Mouse (Mus musculus) cerebellum, adult 9-11 months (tissue): Measurements from ENCODE around the gene Clic3.
"Not testable (repeated sequence)": the region's sequence is repeated elsewhere in the genome, so short reads cannot be mapped to it uniquely, and the experiment has no call there.

Experiments used
- DNase-seq: peaks from one replicate; pipeline ENCODE4 v3.0.0; 2022

The Clic3 gene

DNA sequence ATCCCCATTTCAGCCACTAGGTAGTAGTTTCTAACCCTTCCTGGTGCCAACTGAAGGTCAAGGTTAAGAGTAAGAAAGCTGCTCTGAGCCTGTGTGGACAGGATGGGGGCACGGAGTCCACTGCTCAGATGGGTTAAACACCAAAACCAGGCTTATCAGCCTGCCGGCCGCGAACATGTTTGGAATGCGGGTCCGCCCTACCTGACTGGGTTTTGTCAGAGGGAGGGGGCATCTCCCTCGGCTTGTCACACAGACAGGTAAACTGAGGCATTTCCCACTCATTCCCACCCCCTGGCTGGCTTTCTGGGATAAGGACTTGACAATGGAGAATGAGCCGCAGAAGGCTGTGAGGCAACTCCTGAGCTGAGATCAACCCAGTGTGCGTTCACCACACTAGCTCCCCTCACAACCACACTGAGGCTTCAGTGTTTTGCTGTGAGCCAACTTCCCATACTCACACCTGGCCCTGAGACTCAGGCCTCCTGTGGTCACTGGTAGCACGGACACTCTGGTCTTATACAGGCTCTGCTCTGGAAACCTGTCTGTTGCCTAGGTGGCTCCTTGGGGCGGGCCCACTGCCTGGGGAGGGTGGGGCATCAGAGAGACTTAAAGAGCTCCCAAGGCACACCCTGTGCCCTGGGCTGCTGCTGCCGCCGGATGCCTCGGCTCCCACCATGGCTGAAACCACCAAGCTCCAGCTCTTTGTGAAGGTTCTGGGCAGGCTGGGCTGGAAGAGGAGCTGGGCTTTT is at the start of gene Clic3:
Gene Clic3, plus strand, starts transcription at position 634 of the 749 bp plus-strand sequence.
- no peak for DNase-seq

DNA sequence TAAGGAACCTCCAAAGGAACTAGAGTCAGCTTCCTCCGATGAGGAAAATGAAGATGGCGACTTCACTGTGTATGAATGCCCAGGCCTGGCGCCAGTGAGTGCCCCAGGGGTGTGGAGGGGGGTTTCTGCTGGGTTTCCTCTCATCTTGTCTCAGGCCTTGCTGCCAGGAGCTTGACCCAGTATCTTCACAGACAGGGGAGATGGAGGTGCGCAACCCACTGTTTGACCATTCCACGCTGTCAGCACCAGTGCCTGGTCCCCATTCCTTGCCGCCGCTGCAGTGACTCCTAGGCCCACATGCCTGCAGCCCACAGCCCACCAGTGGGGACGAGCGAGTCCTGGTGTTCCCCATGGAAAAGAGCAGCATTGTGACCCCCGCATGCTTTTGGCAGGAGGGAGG is 47.7 kb upstream of the Clic3 start:
- DNase-seq: peak; percentile 28

DNA sequence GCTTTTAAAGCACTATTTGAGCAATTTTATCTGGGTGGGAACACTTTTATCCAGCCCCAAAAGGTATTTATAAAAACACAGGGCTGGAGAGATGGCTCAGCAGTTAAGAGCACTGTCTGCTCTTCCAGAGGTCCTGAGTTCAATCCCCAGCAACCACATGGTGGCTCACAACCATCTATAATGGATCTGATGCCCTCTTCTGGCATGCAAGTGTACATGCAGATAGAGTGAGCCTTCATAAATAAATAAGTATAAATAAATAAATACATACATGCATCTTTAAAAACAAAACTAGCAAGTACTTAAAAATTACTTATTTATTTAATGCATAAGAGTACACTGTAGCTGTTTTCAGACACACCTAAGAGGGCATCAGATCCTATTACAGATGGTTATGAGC is 43.2 kb upstream of the Clic3 start:
- not testable (repeated sequence) for DNase-seq

- DNase-seq: peak; percentile 36
Observed at GRCm38 (mm10) chr2:25417426-25417825, 39.2 kb upstream of the Clic3 start.

DNA sequence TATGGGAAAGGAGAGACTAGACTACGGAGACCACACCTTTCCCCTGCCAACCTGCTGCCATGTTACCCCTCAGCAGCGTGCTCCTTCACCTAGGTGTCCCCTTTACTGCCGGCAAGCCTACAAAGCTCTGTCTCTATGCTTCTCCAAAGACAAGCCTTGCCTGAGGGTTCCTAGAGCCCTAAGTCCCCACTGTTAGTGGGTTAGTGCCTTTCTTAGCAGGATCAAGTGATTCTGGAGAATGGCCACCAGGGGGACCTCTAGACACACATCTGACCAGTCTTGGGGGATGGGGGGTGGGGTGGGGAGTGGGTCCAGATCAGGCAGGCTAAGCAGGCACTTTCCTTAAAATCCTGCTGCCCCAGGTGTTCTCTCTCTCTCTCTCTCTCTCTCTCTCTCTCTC is 34.7 kb upstream of the Clic3 start:
- DNase-seq: peak; percentile 63

- peak; percentile 67 for DNase-seq
Observed at GRCm38 (mm10) chr2:25422587-25423410, 33.8 kb upstream of the Clic3 start, which contains the start of gene Fut7. TSS of gene Fut7 (plus strand) at chr2:25423267.

GRCm38 (mm10) chr2:25423626-25424025 is 33.0 kb upstream of the Clic3 start:
- no peak for DNase-seq

DNA sequence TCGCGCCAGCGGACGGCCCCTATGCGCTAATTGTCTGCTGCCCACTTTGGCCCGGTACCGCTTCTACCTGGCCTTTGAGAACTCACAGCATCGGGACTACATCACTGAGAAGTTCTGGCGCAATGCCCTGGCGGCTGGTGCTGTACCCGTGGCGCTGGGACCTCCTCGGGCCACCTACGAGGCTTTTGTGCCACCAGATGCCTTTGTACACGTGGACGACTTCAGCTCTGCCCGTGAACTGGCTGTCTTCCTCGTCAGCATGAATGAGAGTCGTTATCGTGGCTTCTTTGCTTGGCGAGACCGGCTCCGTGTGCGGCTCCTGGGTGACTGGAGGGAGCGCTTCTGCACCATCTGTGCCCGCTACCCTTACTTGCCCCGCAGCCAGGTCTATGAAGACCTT is 31.2 kb upstream of the Clic3 start:
- DNase-seq: peak; percentile 75

DNA sequence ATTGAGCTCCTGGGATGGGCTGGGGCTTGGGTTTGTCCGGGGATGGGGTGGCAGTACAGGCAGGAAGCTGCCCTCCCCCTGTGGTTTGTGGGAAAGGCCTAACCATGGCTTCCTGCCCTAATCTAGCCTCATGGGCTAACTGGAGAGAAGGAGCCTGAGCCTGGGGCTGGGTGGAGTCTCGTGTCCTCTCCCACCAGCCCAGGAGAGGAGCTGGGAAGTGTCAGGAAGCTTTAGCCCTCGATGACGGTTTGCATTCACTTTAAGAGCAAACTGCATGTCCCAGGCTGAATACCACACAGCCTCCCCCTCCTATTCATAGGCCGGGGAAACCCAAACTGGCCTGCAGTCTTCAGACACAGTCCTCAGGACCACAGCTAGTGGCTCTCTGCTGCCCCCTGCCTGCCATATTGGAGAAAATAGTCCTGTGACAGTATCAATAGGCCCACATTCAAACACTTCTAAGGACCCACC is 29.9 kb upstream of the Clic3 start:
- DNase-seq: peak; percentile 78

DNA sequence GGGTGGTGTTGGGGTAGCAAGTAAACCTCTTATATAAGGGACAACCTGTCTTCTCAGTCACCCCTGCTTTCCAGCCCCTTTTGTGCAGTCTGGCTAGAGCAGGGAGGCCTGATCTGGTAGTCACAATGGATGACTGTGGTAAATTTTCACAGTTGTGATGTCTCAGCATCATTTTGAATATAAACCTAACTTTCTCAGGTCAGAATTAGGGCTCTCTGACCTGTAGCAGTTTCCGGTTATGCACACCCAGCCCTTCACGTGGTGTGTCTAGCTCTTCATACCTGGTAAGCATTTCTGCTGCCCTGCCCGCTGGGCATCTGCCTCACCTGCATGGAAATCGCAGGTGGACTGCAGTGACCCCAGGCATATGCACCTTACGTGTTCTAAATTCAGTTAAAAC is 29.4 kb upstream of the Clic3 start:
- peak; percentile 58 for DNase-seq

- DNase-seq: peak; percentile 98
Observed at GRCm38 (mm10) chr2:25428442-25429236, 28.0 kb upstream of the Clic3 start, which contains the start of gene Abca2. TSS of gene Abca2 (plus strand) at chr2:25428703.

DNA sequence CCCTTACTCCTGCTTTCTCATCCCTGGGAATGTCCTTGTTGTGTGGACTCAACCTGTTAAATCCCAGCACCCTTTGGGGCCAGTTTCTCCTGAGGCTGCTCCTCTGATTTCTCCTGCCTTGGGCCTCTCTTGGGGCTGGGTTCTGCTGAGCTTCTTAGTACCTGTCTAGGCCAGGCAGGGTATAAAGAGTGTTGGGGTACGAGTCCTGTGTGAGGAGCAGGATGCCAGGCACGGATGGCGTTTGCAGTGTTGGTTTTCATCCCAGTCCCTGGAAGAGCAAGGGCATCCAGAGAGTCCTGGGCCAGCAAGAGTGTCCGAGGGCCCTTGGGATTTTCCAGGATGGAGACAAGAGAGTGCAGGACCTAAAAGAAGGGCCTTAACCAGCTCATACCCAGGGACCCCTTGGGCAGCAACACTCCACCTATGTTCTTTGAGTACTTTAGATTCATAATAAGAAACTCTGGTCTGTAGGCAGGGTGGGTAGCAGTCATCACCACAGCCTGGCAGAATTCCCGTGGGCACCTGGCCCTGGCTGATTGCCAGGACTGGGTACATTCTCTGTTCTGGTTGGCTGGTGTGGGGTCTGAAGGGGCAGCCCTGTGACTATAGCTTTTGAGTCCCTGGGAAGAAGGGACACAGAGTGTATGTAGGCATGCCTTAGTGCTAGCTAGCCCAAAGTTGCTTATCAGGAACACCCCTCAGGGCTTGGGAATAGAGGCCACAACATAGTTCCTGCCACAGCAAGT is 27.0 kb upstream of the Clic3 start:
- DNase-seq: peak; percentile 84

- peak; percentile 75 for DNase-seq
Observed at GRCm38 (mm10) chr2:25430395-25431233, 26.0 kb upstream of the Clic3 start.

DNA sequence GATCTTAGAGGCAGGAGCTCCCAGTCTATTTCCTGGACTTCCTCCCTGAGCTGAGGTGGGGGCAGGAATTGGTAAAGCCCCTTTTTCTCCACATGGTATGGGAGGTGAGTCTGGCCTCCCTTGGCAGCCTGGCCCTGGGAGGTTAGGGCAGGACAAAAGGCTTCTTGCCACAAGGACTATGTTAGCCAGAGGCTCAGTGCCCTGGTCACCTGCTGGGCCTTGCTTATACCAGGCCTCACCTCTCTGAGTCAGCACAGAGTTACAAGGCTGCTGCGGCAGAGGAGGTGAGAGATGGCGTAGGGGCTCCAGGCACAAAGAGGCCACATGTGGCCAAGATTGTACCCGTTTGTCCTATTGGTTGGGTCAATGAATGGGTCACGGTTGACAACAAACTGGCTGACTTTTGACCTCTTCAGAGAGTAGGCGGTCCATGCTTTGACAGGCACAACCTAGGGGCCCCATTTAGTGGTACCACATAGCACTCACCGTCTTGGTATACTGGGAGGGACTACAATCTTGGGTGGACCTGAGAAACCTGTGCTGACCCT is 25.3 kb upstream of the Clic3 start:
- peak; percentile 67 for DNase-seq

DNA sequence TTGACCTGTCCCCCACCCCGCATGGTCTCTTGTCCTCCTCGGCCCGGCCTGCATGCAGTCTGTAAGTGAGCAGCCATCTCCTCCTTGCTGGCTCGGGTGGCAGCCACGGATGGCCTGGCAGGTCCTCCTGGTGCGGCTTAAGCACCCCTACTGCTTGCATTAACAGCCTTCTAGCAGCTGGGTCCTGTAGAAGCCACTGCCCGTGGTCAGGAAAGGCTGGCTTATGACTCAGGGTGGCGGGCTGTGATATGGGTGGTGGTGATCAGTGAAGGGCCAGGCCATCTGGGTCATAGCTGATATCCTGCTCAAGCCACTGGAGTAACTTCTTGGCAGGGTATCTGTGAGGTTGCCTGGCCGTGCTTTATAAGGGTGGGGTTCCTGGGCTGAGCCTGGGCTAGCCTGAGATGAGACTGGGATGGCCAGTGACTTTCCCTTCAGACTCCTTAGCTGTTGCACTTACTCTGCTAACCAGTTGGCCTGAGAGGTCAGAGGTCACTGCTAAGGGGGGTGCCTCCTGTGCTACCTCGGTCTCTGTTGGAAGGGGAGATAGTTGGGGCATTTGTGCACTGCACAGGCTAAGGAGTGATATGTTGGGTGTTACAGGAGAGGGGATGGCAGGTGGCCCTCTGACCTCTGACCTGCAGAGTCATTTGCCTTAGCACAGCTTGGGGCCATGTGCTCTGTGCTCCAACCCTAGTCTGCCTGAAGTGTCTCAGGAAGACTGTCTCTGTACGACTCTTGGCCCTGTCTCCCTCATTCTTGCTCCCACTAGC is 24.1 kb upstream of the Clic3 start:
- DNase-seq: peak; percentile 70

- DNase-seq: peak; percentile 70
Observed at GRCm38 (mm10) chr2:25433101-25433500, 23.5 kb upstream of the Clic3 start.

DNA sequence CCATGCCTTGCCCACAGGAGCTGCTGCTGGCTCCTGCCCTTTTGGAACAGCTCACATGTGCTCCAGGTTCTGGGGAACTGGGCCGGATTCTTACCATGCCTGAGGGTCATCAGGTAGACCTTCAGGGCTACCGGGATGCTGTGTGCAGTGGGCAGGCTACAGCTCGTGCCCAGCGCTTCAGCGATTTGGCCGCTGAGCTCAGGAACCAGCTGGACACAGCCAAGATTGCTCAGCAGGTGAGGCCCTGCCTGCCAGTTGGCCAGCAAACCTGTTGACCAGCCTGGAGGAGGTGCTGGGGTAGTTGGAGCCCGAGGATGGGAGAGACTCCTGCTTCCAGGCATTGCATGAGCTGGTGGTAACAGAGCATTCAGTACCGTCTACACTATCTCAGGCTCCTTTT is 22.3 kb upstream of the Clic3 start:
- peak; percentile 98 for DNase-seq

DNA sequence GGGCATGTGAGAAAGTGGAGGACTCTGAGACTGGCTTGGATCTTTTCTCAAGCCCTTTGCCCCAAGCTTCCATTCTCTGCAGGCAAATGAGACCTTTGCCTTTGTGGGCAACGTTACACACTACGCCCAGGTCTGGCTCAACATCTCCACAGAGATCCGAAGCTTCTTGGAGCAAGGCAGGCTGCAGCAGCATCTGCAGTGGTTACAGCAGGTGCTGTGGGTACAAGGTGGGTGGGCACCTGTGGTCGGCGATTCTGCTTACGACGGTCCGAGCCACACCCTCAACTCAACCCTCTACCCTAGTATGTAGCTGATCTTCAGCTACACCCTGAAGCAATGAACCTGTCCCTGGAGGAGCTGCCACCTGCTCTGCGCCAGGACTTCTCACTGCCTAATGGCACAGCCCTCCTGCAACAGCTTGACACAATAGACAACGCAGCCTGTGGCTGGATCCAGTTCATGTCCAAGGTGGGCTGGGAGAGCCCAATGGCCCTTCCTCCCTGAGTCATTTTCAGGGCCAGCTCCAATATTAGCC is 20.3 kb upstream of the Clic3 start:
- DNase-seq: peak; percentile 60

DNA sequence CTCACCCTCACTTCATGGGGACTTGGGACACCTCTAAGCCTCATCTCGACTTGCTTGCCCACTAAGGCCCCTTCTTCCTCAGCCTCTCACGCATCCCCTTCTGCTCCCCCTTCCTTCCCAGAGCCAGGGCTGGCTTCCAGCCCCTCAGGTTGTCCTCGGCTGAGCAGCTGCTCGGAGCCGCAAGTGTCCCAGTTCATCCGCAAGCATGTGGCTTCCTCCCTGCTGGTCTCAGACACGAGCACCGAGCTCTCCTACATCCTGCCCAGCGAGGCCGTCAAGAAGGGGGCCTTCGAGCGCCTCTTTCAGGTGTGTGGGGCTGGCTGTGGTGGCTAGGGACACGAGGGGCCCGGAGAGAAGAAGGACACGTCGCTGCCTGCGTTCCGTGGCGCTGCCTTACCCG is 15.6 kb upstream of the Clic3 start:
- peak; percentile 61 for DNase-seq

GRCm38 (mm10) chr2:25442682-25443081 is 14.0 kb upstream of the Clic3 start:
- peak; percentile 37 for DNase-seq
